Mouse (Mus musculus) cerebellum, postnatal 25 days (tissue): Measurements from ENCODE around the gene Nell1.
"Not testable (repeated sequence)": the region's sequence is repeated elsewhere in the genome, so short reads cannot be mapped to it uniquely, and the experiment has no call there.

ENCODE experiments used
- DNase-seq, 2 experiments: peaks; one replicate each; pipeline ENCODE4 v3.0.0; 2021; ENCODE audit warnings: mixed read lengths in 2 of 2

The Nell1 gene

GRCm38 (mm10) chr7:49974841-49975440 lies at the start of gene Nell1:
Gene Nell1 (plus strand): TSS chr7:49974864.
- peak; percentile 15 to 17 for DNase-seq

- no peak for DNase-seq
Measured at GRCm38 (mm10) chr7:49928571-49928970, 46.1 kb upstream of the Nell1 start.

GRCm38 (mm10) chr7:49929999-49930398 lies 44.7 kb upstream of the Nell1 start:
- no peak for DNase-seq

GRCm38 (mm10) chr7:49933386-49934115 lies 41.1 kb upstream of the Nell1 start:
- not testable (repeated sequence) for DNase-seq

GRCm38 (mm10) chr7:49936821-49937220 lies 37.8 kb upstream of the Nell1 start:
- no peak for DNase-seq

GRCm38 (mm10) chr7:49942023-49942422 lies 32.6 kb upstream of the Nell1 start:
- no peak for DNase-seq

- no peak for DNase-seq
Measured at GRCm38 (mm10) chr7:49942490-49942889, 32.2 kb upstream of the Nell1 start.

- peak in 1 of 2 experiments; percentile 14 for DNase-seq
Measured at GRCm38 (mm10) chr7:49946691-49947090, 28.0 kb upstream of the Nell1 start.

GRCm38 (mm10) chr7:49953546-49954181 lies 21.0 kb upstream of the Nell1 start:
- DNase-seq, result peak in 1 of 2 experiments; percentile 29

GRCm38 (mm10) chr7:49954834-49955233 lies 19.8 kb upstream of the Nell1 start:
- DNase-seq, result no peak

GRCm38 (mm10) chr7:49957142-49957541 lies 17.5 kb upstream of the Nell1 start:
- DNase-seq, result no peak

- no peak for DNase-seq
Measured at GRCm38 (mm10) chr7:49963764-49964163, 10.9 kb upstream of the Nell1 start.

- DNase-seq, result peak; percentile 30 to 55
Measured at GRCm38 (mm10) chr7:49969516-49969915, 5.1 kb upstream of the Nell1 start.

GRCm38 (mm10) chr7:49975441-49976121 lies 917 bp downstream of the Nell1 start:
- peak; percentile 10 to 13 for DNase-seq

GRCm38 (mm10) chr7:49981511-49982227 lies 7.0 kb downstream of the Nell1 start:
- peak in 1 of 2 experiments; percentile 11 for DNase-seq

GRCm38 (mm10) chr7:49984698-49985097 lies 10.0 kb downstream of the Nell1 start:
- DNase-seq, result no peak

- DNase-seq, result no peak
Measured at GRCm38 (mm10) chr7:49985947-49986346, 11.3 kb downstream of the Nell1 start.

- no peak for DNase-seq
Measured at GRCm38 (mm10) chr7:49999321-49999720, 24.7 kb downstream of the Nell1 start.

- DNase-seq, result no peak
Measured at GRCm38 (mm10) chr7:50005268-50005667, 30.6 kb downstream of the Nell1 start.

- no peak for DNase-seq
Measured at GRCm38 (mm10) chr7:50035187-50036153, 60.8 kb downstream of the Nell1 start.

GRCm38 (mm10) chr7:50041112-50041511 lies 66.4 kb downstream of the Nell1 start:
- no peak for DNase-seq
